Mouse (Mus musculus) neutrophil, adult 59 days (primary cell): Measurements from ENCODE around the gene Tmem108. TPM values are rescaled to one million over a fixed set of nuclear protein-coding genes. Genes with fewer than 3 reads are reported as not detected.

Experiments used
- total RNA-seq, 2 experiments: library from RNA; stranded (reverse); gene quantifications; 1 replicate in 1 of 2; 2 replicates in 1 of 2; pipeline ENCODE4 v1.2.4; 2023

The Tmem108 gene
- total RNA-seq: under 1 TPM in 1 of 2 experiments, not detected in 1; 0.33 TPM

DNA sequence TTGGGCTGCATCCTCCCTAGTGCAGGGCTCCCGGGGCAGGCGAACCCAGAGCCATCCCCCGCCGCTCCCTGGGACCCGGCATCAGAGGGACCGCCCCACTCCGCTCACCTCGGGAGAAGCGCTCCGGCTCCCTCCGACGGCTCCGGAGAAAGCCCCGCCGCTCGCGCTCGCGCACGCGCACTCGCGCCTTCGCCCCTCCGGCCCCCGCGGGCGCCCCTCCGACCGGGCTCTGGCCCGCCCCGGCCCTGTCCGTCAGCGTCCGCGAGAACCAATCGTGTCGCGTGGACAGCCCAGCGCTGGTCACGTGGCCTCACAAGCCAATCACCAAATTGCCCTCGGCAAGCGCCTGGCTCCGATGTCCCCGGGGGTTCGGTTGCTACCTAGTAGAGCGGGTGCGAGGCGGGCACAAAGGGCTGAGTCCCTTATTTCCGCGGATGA is at the start of gene Tmem108:
TSS of gene Tmem108 (minus strand) at position 191 of the 438 bp plus-strand sequence.

DNA sequence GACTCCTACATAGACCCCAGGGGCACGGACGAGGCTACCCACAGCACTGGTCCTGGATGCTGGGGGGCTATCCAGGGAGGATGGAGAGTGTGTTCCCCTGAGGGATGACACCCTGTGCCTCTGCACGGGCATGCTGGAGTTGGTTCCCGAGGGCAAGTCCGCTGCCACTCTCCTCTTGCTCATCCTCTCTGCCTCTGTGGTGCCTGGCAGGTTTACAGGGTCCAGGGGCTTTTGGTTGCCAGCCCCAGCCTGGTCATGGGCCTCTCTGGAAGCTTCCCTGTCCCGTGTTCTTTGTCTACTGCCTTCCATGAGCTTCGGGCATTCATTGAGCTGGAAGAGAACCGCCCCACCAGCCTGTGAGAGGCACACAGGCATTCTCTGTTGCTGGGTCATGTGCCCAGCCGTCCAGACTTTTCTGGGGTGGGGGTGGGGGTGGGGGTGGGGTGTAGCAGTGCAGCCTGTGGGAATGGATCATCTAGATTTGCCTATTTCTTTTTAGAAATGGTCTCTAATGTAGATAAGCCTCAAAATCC is 281.5 kb downstream of the Tmem108 start, which contains the start of gene Bfsp2:
TSS of gene Bfsp2 (minus strand) at position 377 of the 533 bp plus-strand sequence.

Other genes starting within 250 kb of the Tmem108 start
- gene Nphp3, start 240.7 kb upstream of the Tmem108 start, total RNA-seq: 1 to 10 TPM; 1.6 to 1.9 TPM